Mouse (Mus musculus): ENCODE measurements around the gene Slc4a8. TPM values are rescaled to one million over a fixed set of nuclear protein-coding genes. Genes with fewer than 3 reads are reported as not detected.
A peak's percentile ranks its signal among the peaks of the same experiment; 100 is the strongest.
"Not testable (repeated sequence)": the region's sequence is repeated elsewhere in the genome, so short reads cannot be mapped to it uniquely, and the experiment has no call there.

Slc4a8 gene
- polyA plus RNA-seq, 1 experiment from 2014 or later = 33.0 TPM

DNA sequence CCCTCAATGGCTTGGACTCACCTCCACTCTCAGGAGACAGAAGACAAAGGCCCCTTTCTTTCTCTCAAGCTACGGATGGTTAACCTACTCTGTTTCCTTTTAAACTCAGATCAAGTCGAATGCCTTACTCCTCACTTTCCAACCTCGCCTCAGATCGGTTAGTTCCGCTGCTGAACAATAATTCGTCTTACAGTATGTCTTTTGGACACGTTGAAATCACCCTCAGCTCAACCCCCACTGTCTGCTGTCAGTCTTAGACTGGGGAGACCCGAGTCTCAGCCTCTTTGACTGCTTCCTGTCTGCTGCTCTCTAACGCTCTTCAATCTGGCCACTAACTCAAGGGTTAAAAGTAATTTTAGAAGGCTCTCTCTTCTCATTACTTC, 520 bp upstream of the Slc4a8 start:
- Histone ChIP-seq H3K27me3 (replicated peaks) (no peaks in the 10 kb centered on the region), H3K4me3 (peak overlapping the region; percentile 70), H3K4me2 (peak overlapping the region; percentile 55), H3K27ac (peak overlapping the region; percentile 87), H3K4me1 (peaks cover 25% of the 10 kb centered on the region), H3K36me3 (replicated peaks) (no peaks in the 10 kb centered on the region), H3K9me3 (no peaks in the 10 kb centered on the region), H3K9ac (peak overlapping the region; percentile 12; the same call in 1 of the 2 replicates)
- ATAC-seq (replicated peaks) = peak; percentile 55
- 8% methylated on average over 9 of the region's 9 CpGs for WGBS

DNA sequence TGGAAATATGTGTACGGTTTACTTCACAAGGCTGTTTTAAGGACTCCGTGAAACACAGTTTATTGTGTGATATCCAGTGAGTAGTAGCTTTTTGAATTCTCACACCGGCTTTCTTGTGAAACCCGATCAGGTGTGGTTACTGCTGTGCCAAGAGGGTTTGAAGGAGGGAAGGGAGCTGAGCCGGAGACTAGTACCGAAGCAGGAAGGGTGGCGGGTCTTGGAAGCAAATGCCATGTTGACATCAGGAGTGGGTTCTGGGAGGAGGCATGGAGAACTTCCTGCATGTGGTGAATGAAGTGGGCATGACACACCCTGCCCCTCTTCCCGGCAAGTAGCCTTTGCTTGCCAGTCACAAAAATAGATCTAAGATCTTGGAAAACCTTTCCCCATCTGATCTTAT, 1.1 kb downstream of the Slc4a8 start:
- no peaks in the 10 kb centered on the region for H3K27me3 ChIP-seq (replicated peaks)
- H3K36me3 ChIP-seq (replicated peaks) = no peaks in the 10 kb centered on the region
- H3K4me3 ChIP-seq = peak overlapping the region; percentile 70
- H3K4me2 ChIP-seq = peak overlapping the region; percentile 55
- peak overlapping the region; percentile 74 for H3K9ac ChIP-seq
- no peak for ATAC-seq (replicated peaks)
- no peaks in the 10 kb centered on the region for H3K9me3 ChIP-seq
- 44% methylated on average over 8 of the region's 8 CpGs for WGBS
- peaks cover 25% of the 10 kb centered on the region for H3K4me1 ChIP-seq
- H3K27ac ChIP-seq = peak overlapping the region; percentile 87

- H3K4me2 ChIP-seq = no peak overlapping the region
- no peak for ATAC-seq (replicated peaks)
- no peak overlapping the region for H3K27ac ChIP-seq
- H3K36me3 ChIP-seq (replicated peaks) = peaks cover 3% of the 10 kb centered on the region; the same call in 1 of the 2 replicates
- peaks cover 25% of the 10 kb centered on the region for H3K4me1 ChIP-seq
- WGBS = 86% methylated on average over 16 of the region's 16 CpGs
- no peaks in the 10 kb centered on the region for H3K9me3 ChIP-seq
- no peak overlapping the region for H3K9ac ChIP-seq
- no peaks in the 10 kb centered on the region for H3K27me3 ChIP-seq (replicated peaks)
- H3K4me3 ChIP-seq = no peak overlapping the region
Measured at GRCm38 (mm10) chr15:100764163-100764951, 2.8 kb downstream of the Slc4a8 start.

GRCm38 (mm10) chr15:100766826-100767225, 5.3 kb downstream of the Slc4a8 start:
- ATAC-seq (replicated peaks) = no peak

GRCm38 (mm10) chr15:100767851-100768250, 6.3 kb downstream of the Slc4a8 start:
- 91% methylated on average over 13 of the region's 13 CpGs for WGBS
- no peak overlapping the region for H3K4me3 ChIP-seq
- no peak overlapping the region for H3K4me2 ChIP-seq
- H3K27me3 ChIP-seq (replicated peaks) = no peaks in the 10 kb centered on the region
- no peak overlapping the region for H3K27ac ChIP-seq
- peaks cover 6% of the 10 kb centered on the region; the same call in 1 of the 2 replicates for H3K36me3 ChIP-seq (replicated peaks)
- H3K9ac ChIP-seq = no peak overlapping the region
- ATAC-seq (replicated peaks) = no peak
- peaks cover 10% of the 10 kb centered on the region for H3K4me1 ChIP-seq
- H3K9me3 ChIP-seq = no peaks in the 10 kb centered on the region

More at GRCm38 (mm10) chr15:100766826-100767225, 5.3 kb downstream of the Slc4a8 start:
- H3K9me3 ChIP-seq = no peaks in the 10 kb centered on the region
- WGBS = 72% methylated on average over 9 of the region's 9 CpGs
- H3K4me1 ChIP-seq = peaks cover 14% of the 10 kb centered on the region
- no peak overlapping the region for H3K4me3 ChIP-seq
- no peak overlapping the region for H3K9ac ChIP-seq
- H3K36me3 ChIP-seq (replicated peaks) = peaks cover 6% of the 10 kb centered on the region; the same call in 1 of the 2 replicates
- H3K27ac ChIP-seq = no peak overlapping the region
- H3K4me2 ChIP-seq = no peak overlapping the region
- no peaks in the 10 kb centered on the region for H3K27me3 ChIP-seq (replicated peaks)

DNA sequence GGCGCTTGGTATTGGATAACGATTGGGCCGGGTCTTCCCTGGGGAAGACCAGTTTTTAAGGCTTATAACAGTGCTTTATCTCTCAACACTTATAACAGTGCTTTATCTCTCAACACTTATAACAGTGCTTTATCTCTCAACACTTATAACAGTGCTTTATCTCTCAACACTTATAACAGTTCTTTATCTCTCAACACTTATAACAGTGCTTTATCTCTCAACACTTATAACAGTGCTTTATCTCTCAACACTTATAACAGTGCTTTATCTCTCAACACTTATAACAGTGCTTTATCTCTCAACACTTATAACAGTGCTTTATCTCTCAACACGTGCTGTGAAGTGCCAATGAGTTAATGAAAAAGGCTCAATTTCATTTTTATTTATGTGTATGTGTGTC, 7.5 kb downstream of the Slc4a8 start:
- H3K4me1 ChIP-seq; H3K4me3 ChIP-seq; H3K9ac ChIP-seq; H3K27ac ChIP-seq; H3K36me3 ChIP-seq (replicated peaks); H3K4me2 ChIP-seq; ATAC-seq (replicated peaks); H3K9me3 ChIP-seq; H3K27me3 ChIP-seq (replicated peaks): not testable (repeated sequence)
- WGBS = 90% methylated on average over 4 of the region's 4 CpGs

DNA sequence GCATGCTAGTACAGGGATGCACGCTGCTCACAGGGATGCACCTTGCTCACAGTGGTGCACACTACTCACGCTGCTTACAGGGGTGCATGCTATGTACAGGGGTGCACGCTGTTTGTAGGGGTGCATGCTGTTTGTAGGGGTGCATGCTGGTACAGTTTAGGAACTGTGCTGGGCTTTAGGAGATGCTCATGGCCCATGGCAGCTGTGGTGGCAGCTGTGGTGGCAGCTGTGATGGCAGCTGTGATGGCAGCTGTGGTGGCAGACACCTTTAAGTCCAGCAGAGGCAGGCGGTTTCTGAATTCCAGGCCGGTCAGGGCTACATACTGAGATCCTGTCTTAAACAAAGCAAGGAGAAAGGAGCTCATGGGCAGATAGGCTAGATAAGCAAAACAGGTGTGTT, 8.8 kb downstream of the Slc4a8 start:
- 98% methylated on average over 5 of the region's 5 CpGs for WGBS
- no peak overlapping the region for H3K4me3 ChIP-seq
- no peak overlapping the region for H3K4me2 ChIP-seq
- H3K27me3 ChIP-seq (replicated peaks) = no peaks in the 10 kb centered on the region
- ATAC-seq (replicated peaks) = 0 out of 2 replicates have a peak, but pooled peaks have one; percentile 39
- no peak overlapping the region for H3K9ac ChIP-seq
- no peak overlapping the region for H3K27ac ChIP-seq
- no peaks in the 10 kb centered on the region for H3K4me1 ChIP-seq
- H3K36me3 ChIP-seq (replicated peaks) = peaks cover 6% of the 10 kb centered on the region; the same call in 1 of the 2 replicates
- no peaks in the 10 kb centered on the region for H3K9me3 ChIP-seq

DNA sequence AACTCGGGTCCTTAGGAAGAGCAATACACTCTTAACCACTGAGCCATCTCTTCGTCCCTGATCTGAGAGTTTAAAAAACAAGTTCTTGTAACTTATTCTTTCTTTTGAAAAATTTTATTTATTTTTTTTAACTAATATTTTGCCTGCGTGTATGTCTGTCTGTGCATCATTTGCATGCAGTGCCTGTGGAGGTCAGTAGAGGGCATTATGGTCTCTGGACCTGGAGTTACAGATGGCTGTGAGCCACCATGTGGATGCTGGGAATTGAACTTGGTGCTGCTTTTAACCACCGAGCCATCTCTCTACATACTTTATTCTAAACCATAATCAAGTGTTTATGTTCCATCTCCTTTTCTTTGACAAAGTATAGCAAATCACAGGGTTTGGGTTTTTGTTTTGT, 11.1 kb downstream of the Slc4a8 start:
- ATAC-seq (replicated peaks) = no peak
- Histone ChIP-seq H3K36me3 (replicated peaks) (peaks cover 6% of the 10 kb centered on the region; the same call in 1 of the 2 replicates), H3K27ac (no peak overlapping the region), H3K9ac (no peak overlapping the region), H3K4me2 (no peak overlapping the region), H3K4me3 (no peak overlapping the region), H3K9me3 (no peaks in the 10 kb centered on the region), H3K27me3 (replicated peaks) (no peaks in the 10 kb centered on the region), H3K4me1 (no peaks in the 10 kb centered on the region; the same call in 1 of the 2 replicates)
- WGBS = 91% methylated on average over 4 of the region's 4 CpGs

GRCm38 (mm10) chr15:100773859-100774258, 12.3 kb downstream of the Slc4a8 start:
- not testable (repeated sequence) for H3K4me1 ChIP-seq; H3K9ac ChIP-seq; H3K27ac ChIP-seq; H3K4me2 ChIP-seq; H3K4me3 ChIP-seq; H3K36me3 ChIP-seq (replicated peaks); H3K27me3 ChIP-seq (replicated peaks); H3K9me3 ChIP-seq; ATAC-seq (replicated peaks)
- 96% methylated on average over 6 of the region's 6 CpGs for WGBS

- Histone ChIP-seq H3K4me2 (no peak overlapping the region), H3K27me3 (replicated peaks) (no peaks in the 10 kb centered on the region), H3K4me1 (no peaks in the 10 kb centered on the region; the same call in 1 of the 2 replicates), H3K9ac (no peak overlapping the region), H3K4me3 (no peak overlapping the region), H3K9me3 (no peaks in the 10 kb centered on the region), H3K36me3 (replicated peaks) (no peaks in the 10 kb centered on the region), H3K27ac (no peak overlapping the region)
- ATAC-seq (replicated peaks) = no peak
- WGBS = 61% methylated on average over 19 of the region's 19 CpGs
Measured at GRCm38 (mm10) chr15:100775189-100776166, 13.9 kb downstream of the Slc4a8 start.

GRCm38 (mm10) chr15:100776424-100776823, 14.9 kb downstream of the Slc4a8 start:
- 96% methylated on average over 3 of the region's 3 CpGs for WGBS
- Histone ChIP-seq H3K27me3 (replicated peaks) (no peaks in the 10 kb centered on the region), H3K4me1 (no peaks in the 10 kb centered on the region; the same call in 1 of the 2 replicates), H3K4me3 (no peak overlapping the region), H3K9me3 (no peaks in the 10 kb centered on the region), H3K27ac (no peak overlapping the region), H3K4me2 (no peak overlapping the region), H3K36me3 (replicated peaks) (no peaks in the 10 kb centered on the region), H3K9ac (no peak overlapping the region)
- no peak for ATAC-seq (replicated peaks)
